Mouse (Mus musculus) heart, embryonic 14.5 days (tissue): ENCODE measurements around the gene Atp13a5. TPM values are rescaled to one million over a fixed set of nuclear protein-coding genes. Genes with fewer than 3 reads are reported as not detected.

Experiments
- ATAC-seq: fragments of 200-750 bp; cut with Nextera tagmentation; 2 replicates; pipeline ENCODE4 v1.8.0; 2017; ENCODE audit warnings: low read depth, moderate TSS enrichment; ENCODE audit not compliant: insufficient number of reproducible peaks, insufficient read depth, low FRiP score
- H3K27ac ChIP-seq, 2 experiments: fragments of 200-500 bp in 1 of 2; fragments of 300-500 bp in 1 of 2; sonication (generic) in 1 of 2; replicated peaks in 1 of 2; 2 replicates each; pipeline ENCODE4 v1.5.1; 2012 to 2014; ENCODE audit warnings: low read depth in 2 of 2, low read length in 2 of 2, control low read depth in 1 of 2, mild to moderate bottlenecking in 1 of 2, mixed read lengths in 1 of 2; ENCODE audit not compliant: control insufficient read depth in 1 of 2, insufficient read depth in 1 of 2
- H3K27me3 ChIP-seq: fragments of 300-500 bp; sonication (generic); 2 replicates; pipeline ENCODE4 v1.6.1; 2014; ENCODE audit warnings: mild to moderate bottlenecking, low read length, control low read depth; ENCODE audit not compliant: control insufficient read depth, insufficient read depth
- H3K36me3 ChIP-seq: fragments of 300-500 bp; sonication (generic); 2 replicates; pipeline ENCODE4 v1.6.1; 2014; ENCODE audit warnings: mild to moderate bottlenecking, control low read depth, low read length, mixed read lengths; ENCODE audit not compliant: control insufficient read depth, insufficient read depth
- H3K4me1 ChIP-seq, 2 experiments: fragments of 200-500 bp in 1 of 2; fragments of 300-500 bp in 1 of 2; sonication (generic) in 1 of 2; 2 replicates each; pipeline ENCODE4 v1.6.1; 2012 to 2014; ENCODE audit warnings: low read length in 2 of 2, control low read depth in 1 of 2, mixed read lengths in 1 of 2; ENCODE audit not compliant: control insufficient read depth in 2 of 2, insufficient read depth in 2 of 2
- H3K4me2 ChIP-seq: fragments of 300-500 bp; sonication (generic); 2 replicates; pipeline ENCODE4 v1.6.1; 2014; ENCODE audit warnings: mild to moderate bottlenecking, low read length
- H3K4me3 ChIP-seq, 2 experiments: fragments of 200-500 bp in 1 of 2; fragments of 300-500 bp in 1 of 2; sonication (generic) in 1 of 2; 2 replicates each; pipeline ENCODE4 v1.5.1; 2012 to 2014; ENCODE audit warnings: low read length in 2 of 2, mild to moderate bottlenecking in 2 of 2, control low read depth in 1 of 2, low read depth in 1 of 2, moderate library complexity in 1 of 2; ENCODE audit not compliant: control insufficient read depth in 1 of 2, insufficient read depth in 1 of 2
- H3K9ac ChIP-seq: fragments of 300-500 bp; sonication (generic); 2 replicates; pipeline ENCODE4 v1.6.1; 2014; ENCODE audit warnings: mild to moderate bottlenecking, low read length
- H3K9me3 ChIP-seq: fragments of 300-500 bp; sonication (generic); 2 replicates; pipeline ENCODE4 v1.6.1; 2016; ENCODE audit warnings: low read length, control low read depth; ENCODE audit not compliant: control insufficient read depth
- WGBS: fragments of 180-500 bp; shearing (Covaris S2); extraction: QIAGEN DNeasy Blood & Tissue Kit; methylation state at CpG from one replicate; pipeline ENCODE4 v1.1.7; 2014; 5-methylcytosine and 5-hydroxymethylcytosine counted together
- polyA plus RNA-seq: library from polyadenylated mRNA; unstranded; fragments of >200 nt; fragmentation: Nextera tagmentation; extraction: Ambion mirVana; gene quantifications from 2 replicates; pipeline ENCODE4 v1.2.1, GENCODE M21; 2014

Atp13a5 gene
- polyA plus RNA-seq, 1 experiment from 2014 or later, result not detected

GRCm38 (mm10) chr16:29201146-29201545, 177.4 kb downstream of the Atp13a5 start:
- Histone ChIP-seq H3K9me3 (no peaks in the 10 kb centered on the region), H3K4me3 (no peak overlapping the region), H3K4me2 (no peak overlapping the region), H3K9ac (no peak overlapping the region), H3K27ac (no peak overlapping the region), H3K4me1 (peaks cover 10 to 14% of the 10 kb centered on the region in 2 experiments), H3K27me3 (no peaks in the 10 kb centered on the region), H3K36me3 (no peaks in the 10 kb centered on the region)
- no peak for ATAC-seq
- WGBS, result 80% methylated on average over 2 of the region's 2 CpGs

GRCm38 (mm10) chr16:29198461-29198860, 180.1 kb downstream of the Atp13a5 start:
- Histone ChIP-seq H3K4me2 (peak overlapping the region; percentile 14; the same call in 1 of the 2 replicates), H3K4me1 (peaks cover 10 to 14% of the 10 kb centered on the region in 2 experiments), H3K27ac (0 out of 4 replicates have a peak overlapping the region, but pooled peaks of 1 of the 2 experiments have one; percentile 2), H3K9ac (no peak overlapping the region), H3K9me3 (no peaks in the 10 kb centered on the region), H3K36me3 (no peaks in the 10 kb centered on the region), H3K27me3 (no peaks in the 10 kb centered on the region), H3K4me3 (no peak overlapping the region)
- ATAC-seq, result no peak
- WGBS, result 4% methylated on average over 5 of the region's 5 CpGs

- 89% methylated on average over 1 of the region's 1 CpGs for WGBS
Observed at GRCm38 (mm10) chr16:29195156-29195555, 183.4 kb downstream of the Atp13a5 start.

GRCm38 (mm10) chr16:29193981-29194380, 184.6 kb downstream of the Atp13a5 start:
- 89% methylated on average over 4 of the region's 4 CpGs for WGBS
- no peak for ATAC-seq

More at GRCm38 (mm10) chr16:29195156-29195555, 183.4 kb downstream of the Atp13a5 start:
- no peak overlapping the region for H3K9ac ChIP-seq
- H3K4me1 ChIP-seq, result peaks cover 10 to 14% of the 10 kb centered on the region in 2 experiments
- no peak overlapping the region for H3K4me2 ChIP-seq
- H3K4me3 ChIP-seq, result no peak overlapping the region
- H3K27ac ChIP-seq, result no peak overlapping the region
- H3K36me3 ChIP-seq, result no peaks in the 10 kb centered on the region
- no peaks in the 10 kb centered on the region for H3K27me3 ChIP-seq
- no peaks in the 10 kb centered on the region for H3K9me3 ChIP-seq
- no peak for ATAC-seq

GRCm38 (mm10) chr16:29192911-29193310, 185.6 kb downstream of the Atp13a5 start:
- Histone ChIP-seq H3K4me1 (no peaks in the 10 kb centered on the region), H3K9me3 (no peaks in the 10 kb centered on the region), H3K4me3 (no peak overlapping the region), H3K4me2 (no peak overlapping the region), H3K27ac (no peak overlapping the region), H3K36me3 (no peaks in the 10 kb centered on the region), H3K9ac (no peak overlapping the region), H3K27me3 (no peaks in the 10 kb centered on the region)
- no peak for ATAC-seq
- 36% methylated on average over 5 of the region's 5 CpGs for WGBS

More at GRCm38 (mm10) chr16:29193981-29194380, 184.6 kb downstream of the Atp13a5 start:
- Histone ChIP-seq H3K9me3 (no peaks in the 10 kb centered on the region), H3K4me3 (no peak overlapping the region), H3K9ac (no peak overlapping the region), H3K4me1 (peaks cover 7 to 10% of the 10 kb centered on the region in 2 experiments), H3K36me3 (no peaks in the 10 kb centered on the region), H3K27ac (no peak overlapping the region), H3K4me2 (no peak overlapping the region), H3K27me3 (no peaks in the 10 kb centered on the region)

Other genes starting within 250 kb of the Atp13a5 start
- gene Hrasls, start 169.0 kb downstream of the Atp13a5 start, polyA plus RNA-seq, result 2.6 and 3.9 TPM in 2 replicates
- gene Atp13a4, start 166.1 kb upstream of the Atp13a5 start, polyA plus RNA-seq, result not detected in 2 replicates
- 48.1 and 48.9 TPM in 2 replicates for gene Opa1, start 200.6 kb upstream of the Atp13a5 start, polyA plus RNA-seq